Mouse (Mus musculus): ENCODE measurements at regions not wholly inside any gene's neighbourhood (a gene's known extent, or its start where the extent isn't known, plus 50 kb on each side); places are given as distances from the start of the nearest gene placed in this dataset.

DNA sequence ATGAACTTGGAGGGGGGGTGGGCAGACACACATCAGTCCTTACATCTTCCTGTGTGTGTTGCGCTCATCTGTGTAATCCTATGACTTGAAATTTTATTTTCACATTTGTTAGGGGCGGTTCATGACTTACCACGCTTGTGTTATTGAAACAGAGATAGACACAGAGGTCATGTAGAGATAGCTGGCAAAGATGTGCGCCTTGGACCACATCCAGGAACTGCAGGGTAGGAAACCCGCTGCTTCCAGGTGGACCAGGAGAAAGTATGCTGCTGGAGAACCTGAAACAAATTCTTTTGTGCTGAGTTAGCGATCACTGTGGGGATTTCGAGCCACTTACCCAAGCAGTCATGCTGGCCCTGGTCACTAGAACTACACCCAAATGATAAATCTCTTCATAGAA lies 89.1 kb downstream of the Kcnj2 start:
- DNase-seq (ENCODE audit: extremely low read depth, insufficient read length, low spot score) = no peak

DNA sequence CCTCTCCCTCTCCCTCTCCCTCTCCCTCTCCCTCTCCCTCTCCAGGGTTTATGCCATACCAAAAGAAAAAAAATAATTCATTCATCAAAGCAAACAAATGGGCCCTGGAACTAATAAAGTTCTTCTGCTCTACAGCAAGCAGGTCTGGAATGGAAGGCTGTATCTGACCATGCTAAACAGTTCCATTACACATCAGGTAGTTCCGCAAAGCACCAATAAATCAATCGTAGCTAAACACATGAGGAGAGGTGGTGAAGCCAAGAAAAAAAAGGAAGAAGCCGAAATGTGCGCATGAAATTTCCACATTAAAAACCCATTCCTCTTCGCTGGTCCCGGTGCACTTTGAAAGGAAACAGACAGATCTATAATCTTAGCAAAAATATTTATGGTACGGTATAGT lies 89.8 kb downstream of the Kcnj2 start:
- no peak for DNase-seq (ENCODE audit: extremely low read depth, insufficient read length, low spot score)

DNA sequence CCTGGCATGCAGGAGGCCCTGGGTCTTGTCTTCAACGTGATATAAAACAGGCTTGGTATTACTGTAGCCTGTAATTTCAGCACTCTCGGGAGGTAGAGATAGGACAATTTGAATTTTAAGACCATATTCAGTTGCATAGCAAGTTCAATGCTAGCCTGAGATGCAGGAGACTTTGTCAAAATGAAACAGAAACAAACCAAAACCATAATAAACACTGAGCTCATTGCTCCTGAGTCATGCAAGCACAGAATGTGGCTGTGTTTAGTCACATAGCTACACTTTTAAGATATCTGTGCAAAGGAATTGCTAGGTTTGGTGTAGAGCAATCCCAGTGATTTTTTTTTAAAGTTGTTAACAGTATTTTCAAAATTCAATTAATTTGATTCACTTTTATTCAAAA lies 93.3 kb downstream of the Kcnj2 start:
- no peak for DNase-seq (ENCODE audit: extremely low read depth, insufficient read length, low spot score)

DNA sequence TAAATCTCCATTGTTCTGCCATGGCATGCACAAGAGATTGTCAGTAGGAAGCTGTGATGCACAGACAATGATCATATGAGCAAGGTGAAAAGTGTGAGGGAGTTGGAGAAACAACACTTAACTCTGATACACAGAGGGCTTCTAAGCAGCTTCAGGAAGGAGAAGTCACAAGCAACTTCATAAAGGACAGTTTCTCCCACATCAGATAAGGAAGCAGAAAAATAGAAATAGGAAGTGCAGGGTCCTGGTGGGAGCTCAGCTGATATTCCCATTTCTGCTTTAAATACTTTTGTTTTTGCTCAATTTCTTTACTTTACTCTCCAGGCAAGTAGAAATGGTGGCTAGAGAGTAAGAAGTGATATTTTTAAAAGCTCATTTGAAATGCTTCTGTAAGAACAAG lies 98.9 kb downstream of the Kcnj2 start:
- DNase-seq (ENCODE audit: extremely low read depth, insufficient read length, low spot score) = no peak

DNA sequence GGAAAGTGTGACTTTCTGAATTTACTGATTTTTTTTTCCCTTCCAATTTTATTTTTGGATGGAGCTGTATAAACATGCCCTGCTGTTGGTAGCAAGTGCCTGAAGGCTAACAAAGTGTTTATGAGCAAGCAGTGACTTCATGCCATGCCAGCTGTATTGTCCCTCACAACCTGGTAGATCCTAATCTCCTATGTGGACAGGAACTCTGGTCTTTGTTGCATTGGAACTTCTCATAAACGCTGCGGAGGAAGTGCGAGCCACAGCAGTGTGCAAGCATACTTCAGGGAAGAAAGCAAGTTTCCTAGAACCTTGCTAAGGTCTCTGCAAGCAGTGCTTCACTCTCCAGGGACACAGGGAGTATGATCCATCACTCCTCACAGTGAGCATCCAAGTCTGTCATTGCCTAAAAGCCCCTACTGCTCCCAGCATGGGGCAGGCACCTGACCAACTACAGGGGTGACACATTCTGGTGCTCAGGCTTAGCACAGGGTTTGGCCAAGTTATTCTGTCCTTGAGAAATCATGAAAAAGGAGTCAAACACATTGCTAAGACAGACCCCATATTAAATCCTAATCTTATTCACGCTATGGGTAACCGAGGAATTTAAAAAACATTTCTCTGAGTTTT lies 104.3 kb downstream of the Kcnj2 start:
- DNase-seq (ENCODE audit: extremely low read depth, insufficient read length, low spot score) = no peak

DNA sequence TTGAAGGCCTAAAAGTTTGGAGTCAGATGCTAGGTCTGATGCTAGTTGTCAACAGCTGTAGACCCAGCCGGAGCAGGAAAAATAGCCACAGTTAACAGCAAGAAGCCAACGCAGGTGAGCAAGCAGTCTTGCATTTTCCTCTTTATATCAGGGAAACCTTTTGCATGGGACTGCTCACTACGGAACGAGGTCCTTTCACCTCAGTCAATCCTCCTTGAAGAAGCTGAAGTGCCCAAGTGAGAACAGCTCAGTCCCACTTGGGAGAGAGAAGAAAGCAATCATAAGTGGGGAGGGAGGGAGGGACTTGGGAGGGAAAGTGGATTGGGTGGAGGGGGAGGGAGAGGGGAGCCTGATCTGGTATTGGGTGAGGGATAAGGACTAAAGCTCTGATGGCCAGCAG lies 107.6 kb downstream of the Kcnj2 start:
- no peak for DNase-seq (ENCODE audit: extremely low read depth, insufficient read length, low spot score)

DNA sequence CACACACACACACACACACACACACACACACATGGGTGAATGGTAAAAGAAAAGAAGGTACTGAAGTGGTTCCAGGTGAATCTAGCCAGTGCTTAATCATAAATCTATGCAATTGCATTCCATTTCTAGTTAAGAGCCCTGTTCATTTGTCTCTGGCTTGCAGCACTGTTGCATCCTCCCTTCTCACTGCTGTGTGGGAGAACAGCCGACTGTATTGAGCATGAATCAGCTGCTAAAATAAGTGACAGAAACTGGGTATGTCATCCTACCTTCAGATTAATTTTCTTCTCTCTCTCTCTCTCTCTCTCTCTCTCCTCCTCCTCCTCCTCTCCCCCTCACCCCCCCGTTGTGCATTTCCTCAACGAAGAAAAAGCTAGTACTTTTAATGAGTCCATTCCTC lies 109.6 kb downstream of the Kcnj2 start:
- DNase-seq (ENCODE audit: extremely low read depth, insufficient read length, low spot score) = no peak

DNA sequence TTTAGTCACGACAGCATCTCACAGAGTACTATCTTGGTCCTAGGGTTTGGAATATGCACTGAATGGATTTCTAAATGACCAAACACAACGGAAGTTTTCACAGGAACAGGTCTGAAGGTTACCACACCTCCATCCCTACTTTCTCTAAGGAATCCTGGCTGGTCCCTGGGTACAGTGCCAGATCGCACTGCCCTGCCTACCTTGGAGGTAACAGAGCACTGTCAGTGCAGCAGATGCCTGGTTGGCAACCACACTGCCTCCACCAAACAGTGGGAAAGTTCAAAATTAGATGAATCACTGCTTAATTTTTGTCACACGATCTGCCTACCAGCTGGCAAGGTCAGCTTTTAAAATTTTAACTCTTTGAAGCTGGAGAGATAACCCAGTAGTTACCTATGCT lies 111.6 kb downstream of the Kcnj2 start:
- no peak for DNase-seq (ENCODE audit: extremely low read depth, insufficient read length, low spot score)

DNA sequence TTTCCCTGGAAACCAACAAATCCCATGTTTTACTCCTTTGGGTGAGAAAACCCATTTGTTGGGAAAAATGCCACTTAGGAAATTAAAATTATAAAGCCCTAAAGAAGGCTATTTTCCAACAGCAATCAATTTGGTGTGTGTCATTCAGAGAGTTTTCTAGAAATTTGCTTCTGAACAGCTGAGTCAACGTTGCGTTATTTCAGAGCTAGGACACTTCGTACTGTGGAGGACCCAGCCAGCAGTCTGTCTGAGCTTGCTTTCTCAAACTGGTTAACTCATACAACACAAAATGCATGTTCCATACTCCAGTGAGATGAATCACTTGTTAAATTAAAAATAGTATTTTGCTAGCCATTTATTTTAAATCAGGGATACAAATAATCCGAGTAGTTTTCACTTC lies 131.5 kb downstream of the Kcnj2 start:
- DNase-seq (ENCODE audit: extremely low read depth, insufficient read length, low spot score) = no peak

DNA sequence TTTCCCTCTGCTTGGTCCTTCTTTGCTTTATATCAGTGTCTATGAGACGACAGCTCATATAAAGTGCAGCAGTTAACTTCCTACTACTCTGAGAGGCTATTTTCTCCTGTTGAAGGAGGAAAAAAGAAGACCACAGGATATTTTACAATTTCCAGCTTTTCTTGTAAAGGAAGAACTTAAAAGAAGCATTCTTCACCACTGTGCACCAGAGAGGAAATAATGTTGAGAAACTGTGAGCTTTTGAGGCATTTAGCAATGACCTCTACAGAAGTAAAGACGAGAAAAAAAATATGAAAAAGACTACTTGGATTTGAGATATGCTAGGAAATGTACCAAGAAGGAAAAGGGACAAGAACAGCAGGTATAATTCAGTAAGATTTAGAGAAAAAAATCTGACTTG lies 134.5 kb downstream of the Kcnj2 start:
- no peak for DNase-seq (ENCODE audit: extremely low read depth, insufficient read length, low spot score)

DNA sequence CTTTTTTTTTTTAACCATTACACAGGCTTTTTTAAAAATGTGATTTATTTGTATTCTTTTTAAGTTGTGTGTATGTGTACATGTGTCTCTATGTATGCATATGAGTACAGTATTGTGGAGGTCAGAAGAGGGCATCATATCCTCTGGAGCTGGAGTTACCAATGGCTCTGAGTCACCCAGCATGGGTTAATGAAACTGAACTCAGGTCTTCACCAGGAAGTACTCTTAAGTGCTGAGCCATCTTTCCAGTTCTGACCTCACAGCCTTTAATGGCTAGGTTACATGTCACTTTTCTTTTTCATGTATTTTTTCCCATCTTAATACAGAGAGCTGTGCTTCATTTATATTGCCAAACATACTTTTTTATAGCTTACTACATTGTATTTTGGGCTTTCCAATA lies 136.8 kb downstream of the Kcnj2 start:
- no peak for DNase-seq (ENCODE audit: extremely low read depth, insufficient read length, low spot score)

DNA sequence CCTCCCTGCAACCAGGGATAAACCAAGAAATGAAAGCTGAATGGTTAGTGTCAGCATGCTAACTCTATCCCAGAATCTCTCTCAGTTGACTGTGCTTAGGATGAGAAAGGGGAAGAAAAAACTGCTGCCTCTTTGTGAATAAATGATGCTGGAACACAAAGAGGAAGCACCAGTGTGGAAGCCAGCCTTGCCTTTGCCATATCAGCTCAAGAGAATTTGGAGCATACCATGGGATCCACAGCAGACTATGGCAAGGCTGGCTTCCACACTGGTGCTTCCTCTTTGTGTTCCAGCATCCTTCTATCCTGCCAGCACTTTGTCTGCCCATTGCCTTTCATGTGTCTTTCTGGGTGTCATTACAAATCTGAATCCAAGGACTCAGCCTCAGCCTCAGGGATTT lies 144.6 kb downstream of the Kcnj2 start:
- DNase-seq (ENCODE audit: extremely low read depth, insufficient read length, low spot score) = no peak

DNA sequence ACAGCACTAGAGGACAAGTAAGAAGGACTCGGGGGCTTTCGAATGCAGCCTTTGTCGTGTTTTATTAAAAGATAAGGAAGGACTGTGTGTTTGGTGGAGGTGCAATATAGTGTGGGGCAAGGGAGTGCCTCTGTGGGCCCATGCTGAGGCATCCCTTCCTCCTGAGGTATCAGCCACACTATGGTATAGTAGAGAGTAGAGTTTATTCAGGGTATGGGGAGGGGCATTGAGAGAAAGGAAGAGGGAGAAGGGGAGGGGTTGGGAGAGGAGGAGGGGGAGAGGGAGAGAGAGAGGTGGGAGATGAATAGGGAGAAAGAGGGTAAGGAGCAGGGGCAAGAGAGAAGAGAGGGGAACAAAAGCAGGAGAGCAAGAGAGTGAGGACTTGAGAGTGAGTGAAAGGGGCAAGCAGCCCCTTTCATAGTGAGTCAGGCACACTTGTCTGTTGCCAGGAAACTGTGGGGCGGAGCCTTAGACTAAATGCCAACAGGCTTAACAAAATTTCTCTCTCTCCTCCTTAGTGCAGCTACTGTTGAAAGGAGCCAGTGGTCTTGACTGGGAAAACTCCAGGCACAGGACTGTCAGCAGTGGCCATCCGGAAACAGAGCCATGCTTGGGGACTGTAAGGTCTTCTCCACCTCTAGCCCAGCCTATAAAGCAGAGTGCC lies 146.2 kb downstream of the Kcnj2 start:
- DNase-seq (ENCODE audit: extremely low read depth, insufficient read length, low spot score) = no peak

DNA sequence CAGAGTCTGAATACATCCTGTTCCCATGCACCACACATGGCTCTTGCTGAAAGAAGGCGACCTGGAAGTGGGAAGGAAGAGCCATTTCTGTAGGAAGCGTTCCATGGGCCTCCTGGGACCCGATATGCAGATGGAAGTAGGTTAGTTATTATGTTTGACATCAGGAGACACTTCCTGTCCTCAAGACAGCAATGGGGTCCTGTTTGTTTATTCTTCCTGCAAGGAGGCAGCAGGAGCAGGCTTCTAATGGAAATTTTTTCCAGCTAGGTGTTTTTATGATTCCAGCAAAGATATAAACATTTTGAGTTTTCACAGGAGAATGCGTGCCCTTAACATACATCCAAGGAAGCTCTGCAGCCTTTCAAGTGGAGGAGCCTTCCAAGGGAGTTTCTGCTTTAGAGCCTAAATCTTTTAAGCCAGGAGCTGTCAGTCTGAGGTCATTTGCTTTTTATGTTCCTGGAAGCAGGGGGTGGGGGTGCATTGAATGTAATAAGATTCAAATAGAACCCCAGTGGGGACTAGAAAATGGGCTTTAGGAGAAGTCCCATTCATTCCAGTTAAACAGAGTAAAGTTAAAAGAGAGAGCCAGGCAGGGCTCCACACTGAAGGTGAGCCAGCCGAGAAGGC lies 146.9 kb downstream of the Kcnj2 start:
- DNase-seq (ENCODE audit: extremely low read depth, insufficient read length, low spot score) = no peak

DNA sequence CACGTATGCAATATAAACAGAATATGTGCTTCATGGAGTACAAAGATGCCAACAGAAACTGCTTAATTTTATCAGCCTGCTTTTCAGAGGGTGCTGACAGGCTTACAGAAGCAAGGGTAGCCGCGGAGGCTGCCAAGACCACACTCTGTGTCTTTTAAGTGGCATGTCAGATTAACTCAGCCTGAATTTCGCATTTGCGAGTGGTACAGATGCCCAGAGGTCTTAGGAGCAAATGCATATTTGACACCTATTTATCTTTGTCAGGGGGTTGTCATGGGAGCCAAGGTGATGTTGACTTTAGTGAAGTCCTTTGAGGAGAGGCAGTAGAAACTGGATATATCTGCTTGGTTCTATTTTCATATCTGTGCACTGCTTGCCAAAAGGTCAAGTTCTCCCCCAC lies 149.0 kb downstream of the Kcnj2 start:
- no peak for DNase-seq (ENCODE audit: extremely low read depth, insufficient read length, low spot score)

DNA sequence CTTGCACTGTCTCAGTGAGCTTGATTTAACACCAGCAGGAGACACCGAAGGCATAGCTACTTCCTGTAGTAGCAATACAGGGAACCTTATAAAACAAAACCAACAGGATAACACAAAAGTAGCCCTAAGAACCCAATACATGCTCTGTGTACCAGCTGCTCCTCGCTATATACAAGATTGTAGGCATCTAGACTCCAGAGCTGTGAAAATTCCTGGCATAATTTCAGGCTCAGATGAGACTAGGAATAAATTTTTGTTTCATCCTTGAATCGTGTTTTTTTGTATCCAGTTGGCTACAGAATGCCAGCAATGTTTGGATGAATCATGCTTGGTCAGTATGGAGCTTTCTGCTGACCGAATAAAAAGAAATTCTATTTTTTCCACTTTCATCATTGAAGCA lies 157.9 kb downstream of the Kcnj2 start:
- DNase-seq (ENCODE audit: extremely low read depth, insufficient read length, low spot score) = no peak

DNA sequence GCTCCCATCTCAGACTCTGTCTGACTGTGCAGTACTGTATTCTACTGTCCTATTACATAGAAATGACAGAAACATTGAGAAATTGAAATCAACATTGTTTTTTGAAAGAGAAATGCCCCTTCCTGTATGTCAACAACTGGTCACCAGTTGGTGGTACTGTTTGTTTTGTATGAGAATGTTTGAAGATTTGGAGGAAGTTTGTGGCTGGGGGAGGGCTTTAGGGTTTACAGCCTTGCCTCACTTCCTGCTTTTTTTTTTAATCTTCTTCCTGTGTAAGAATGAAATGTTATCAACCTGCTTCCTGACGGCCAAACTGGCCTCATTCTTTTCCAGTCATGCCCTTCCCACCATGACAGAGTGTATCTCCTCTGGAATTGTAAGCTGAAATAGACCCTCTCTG lies 161.3 kb downstream of the Kcnj2 start:
- DNase-seq (ENCODE audit: extremely low read depth, insufficient read length, low spot score) = no peak

DNA sequence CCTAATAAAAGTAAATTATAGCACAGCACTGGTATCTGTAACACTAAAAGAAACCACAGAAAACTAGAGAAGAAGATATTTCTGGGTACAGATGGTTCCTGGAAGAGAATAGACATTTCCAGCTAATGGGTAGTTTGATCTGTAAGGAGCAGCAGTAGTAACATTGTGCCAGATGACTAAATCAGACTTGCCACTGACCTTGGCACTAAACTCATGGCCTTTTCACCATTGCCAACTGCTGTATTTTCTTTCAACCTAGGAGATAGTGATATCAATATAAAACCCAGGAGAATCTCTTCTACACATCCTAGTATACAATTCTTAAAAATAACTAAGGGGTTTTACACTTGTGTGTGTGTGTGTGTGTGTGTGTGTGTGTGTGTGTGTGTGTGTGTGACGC lies 170.8 kb downstream of the Kcnj2 start:
- DNase-seq (ENCODE audit: extremely low read depth, insufficient read length, low spot score) = no peak

DNA sequence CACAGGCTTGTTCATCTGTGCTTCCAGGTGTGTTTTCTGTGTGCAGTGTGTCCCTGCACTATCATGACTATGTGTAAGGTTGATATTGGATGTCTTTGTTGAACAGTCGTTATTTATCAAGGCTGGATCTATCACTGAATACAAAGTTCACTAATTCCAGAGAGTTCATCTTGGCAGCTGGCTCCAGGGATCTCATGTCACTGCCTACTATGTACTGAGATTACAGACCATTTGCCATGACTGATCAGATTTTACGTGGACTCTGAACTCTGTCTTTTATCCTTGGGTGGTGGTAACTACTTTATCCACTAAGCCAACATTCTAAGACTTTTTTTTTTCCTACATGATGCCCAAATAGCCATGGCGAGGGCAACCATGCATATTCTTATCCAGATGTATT lies 173.8 kb downstream of the Kcnj2 start:
- DNase-seq (ENCODE audit: extremely low read depth, insufficient read length, low spot score) = no peak

DNA sequence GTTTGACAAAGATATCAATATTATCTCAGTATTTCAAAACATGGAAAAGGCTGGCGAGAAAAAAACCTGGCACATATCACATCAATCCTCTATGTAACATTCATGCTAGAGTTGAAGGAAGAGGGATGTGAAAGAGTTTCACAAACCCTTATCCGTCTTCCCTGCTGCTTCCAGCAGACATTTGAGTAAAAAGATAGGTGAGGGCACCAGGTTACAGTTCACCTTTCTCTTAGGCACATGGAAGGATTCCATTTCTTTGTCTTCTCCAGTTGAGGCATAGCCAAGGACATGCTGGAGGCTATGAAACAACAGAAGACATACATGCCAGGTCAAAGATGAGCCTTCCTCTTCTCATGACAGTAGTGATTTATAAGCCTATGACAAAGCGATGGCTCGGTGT lies 186.3 kb downstream of the Kcnj2 start:
- no peak for DNase-seq (ENCODE audit: extremely low read depth, insufficient read length, low spot score)

DNA sequence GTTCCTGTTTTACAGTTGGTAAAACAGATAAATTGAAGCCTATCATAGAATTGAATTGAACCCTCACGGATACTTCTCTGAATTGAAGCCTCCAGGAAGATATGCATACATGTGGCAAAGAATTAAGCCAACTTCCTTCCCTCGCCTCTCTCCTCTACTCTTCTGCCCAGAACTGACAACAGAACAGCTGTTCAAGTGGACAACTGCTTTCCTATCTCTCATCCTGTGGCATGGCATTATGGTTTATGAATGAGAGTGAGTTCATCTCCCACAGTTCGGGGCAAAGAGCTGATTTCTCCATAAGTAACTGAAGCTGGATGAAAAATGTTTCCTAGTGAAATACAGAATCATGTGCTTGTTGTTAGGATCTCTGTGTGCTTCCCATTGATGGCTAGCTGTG lies 190.6 kb downstream of the Kcnj2 start:
- no peak for DNase-seq (ENCODE audit: extremely low read depth, insufficient read length, low spot score)

DNA sequence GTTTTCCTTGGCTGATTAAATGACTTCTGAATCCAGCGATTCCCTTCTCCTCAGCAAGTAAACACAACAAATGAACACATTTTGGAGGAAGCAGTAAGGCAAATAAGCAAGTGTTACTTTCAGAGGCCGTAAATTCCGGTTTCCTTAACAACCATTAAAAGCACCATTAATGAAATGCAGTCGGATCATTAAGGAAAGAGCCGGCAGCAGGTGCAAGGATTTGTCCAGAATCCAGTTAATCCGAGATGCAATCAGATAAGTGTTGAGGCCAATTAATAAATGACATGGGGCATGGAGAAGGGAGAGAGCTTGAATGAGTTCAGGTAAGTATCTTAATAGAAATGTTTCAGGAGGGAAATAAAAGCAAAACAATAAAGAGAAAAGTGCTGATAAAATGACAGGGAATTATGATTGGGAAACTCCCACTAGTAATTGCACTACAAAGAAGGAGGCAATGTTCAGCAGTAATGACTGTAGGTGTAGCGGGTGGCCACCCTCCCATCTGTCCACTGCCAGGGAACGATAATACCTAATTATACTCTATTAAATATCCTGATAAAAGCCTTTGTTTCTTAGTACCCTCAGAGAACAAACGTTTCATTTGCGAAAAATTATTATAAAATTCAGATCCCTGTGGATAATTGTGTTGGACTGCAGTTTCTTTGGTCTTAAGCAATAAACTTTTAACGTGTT lies 194.9 kb downstream of the Kcnj2 start:
- DNase-seq (ENCODE audit: extremely low read depth, insufficient read length, low spot score) = no peak
